Mouse (Mus musculus): ENCODE measurements at regions not wholly inside any gene's neighbourhood (a gene's known extent, or its start where the extent isn't known, plus 50 kb on each side); places are given as distances from the start of the nearest gene placed in this dataset.

- H3K27ac ChIP-seq (replicated peaks; ENCODE audit: insufficient read depth, low read depth, low read length): no peak overlapping the region
- H3K79me2 ChIP-seq (ENCODE audit: control insufficient read depth, insufficient read depth, low read length): no peaks in the 10 kb centered on the region
- no peak overlapping the region for H3K4me3 ChIP-seq (ENCODE audit: insufficient read depth, low read depth, low read length)
- H3K36me3 ChIP-seq (ENCODE audit: control insufficient read depth, insufficient read depth, low read length): no peaks in the 10 kb centered on the region
- WGBS: 91% methylated on average over 3 of the region's 3 CpGs
- H3K4me1 ChIP-seq (ENCODE audit: control insufficient read depth, insufficient read depth, low read length): no peaks in the 10 kb centered on the region
- no peak overlapping the region for H3K9ac ChIP-seq (ENCODE audit: low read depth, low read length)
- DNase-seq (ENCODE audit: extremely low read depth, low read depth, low spot score): no peak
- no peaks in the 10 kb centered on the region for H3K27me3 ChIP-seq (ENCODE audit: control insufficient read depth, insufficient read depth, low read length)
- TF ChIP-seq POLR2A (IDR thresholded peaks at IDR 0.05; ENCODE audit: extremely low read depth, insufficient read depth, low read length) (no peak), CTCF (IDR thresholded peaks at IDR 0.05; ENCODE audit: low read depth, low read length) (no peak)
Observed at GRCm38 (mm10) chr1:55835281-55835680, 429.6 kb downstream of the Plcl1 start.

GRCm38 (mm10) chr1:55836750-55837149 lies 431.0 kb downstream of the Plcl1 start:
- 71% methylated on average over 2 of the region's 2 CpGs for WGBS

GRCm38 (mm10) chr1:55837366-55837765 lies 431.6 kb downstream of the Plcl1 start:
- TF ChIP-seq CTCF (IDR thresholded peaks at IDR 0.05; ENCODE audit: low read depth, low read length) (no peak), POLR2A (IDR thresholded peaks at IDR 0.05; ENCODE audit: extremely low read depth, insufficient read depth, low read length) (no peak)
- H3K4me3 ChIP-seq (ENCODE audit: insufficient read depth, low read depth, low read length): no peak overlapping the region
- no peaks in the 10 kb centered on the region for H3K36me3 ChIP-seq (ENCODE audit: control insufficient read depth, insufficient read depth, low read length)
- H3K4me1 ChIP-seq (ENCODE audit: control insufficient read depth, insufficient read depth, low read length): no peaks in the 10 kb centered on the region
- no peak for DNase-seq (ENCODE audit: extremely low read depth, low read depth, low spot score)
- H3K9ac ChIP-seq (ENCODE audit: low read depth, low read length): no peak overlapping the region
- no peaks in the 10 kb centered on the region for H3K27me3 ChIP-seq (ENCODE audit: control insufficient read depth, insufficient read depth, low read length)
- no peaks in the 10 kb centered on the region for H3K79me2 ChIP-seq (ENCODE audit: control insufficient read depth, insufficient read depth, low read length)
- no peak overlapping the region for H3K27ac ChIP-seq (replicated peaks; ENCODE audit: insufficient read depth, low read depth, low read length)

More at GRCm38 (mm10) chr1:55836750-55837149, 431.0 kb downstream of the Plcl1 start:
- no peak overlapping the region for H3K9ac ChIP-seq (ENCODE audit: low read depth, low read length)
- peak; percentile 8 for DNase-seq (ENCODE audit: extremely low read depth, low read depth, low spot score)
- no peaks in the 10 kb centered on the region for H3K4me1 ChIP-seq (ENCODE audit: control insufficient read depth, insufficient read depth, low read length)
- H3K27ac ChIP-seq (replicated peaks; ENCODE audit: insufficient read depth, low read depth, low read length): no peak overlapping the region
- H3K27me3 ChIP-seq (ENCODE audit: control insufficient read depth, insufficient read depth, low read length): no peaks in the 10 kb centered on the region
- TF ChIP-seq CTCF (IDR thresholded peaks at IDR 0.05; ENCODE audit: low read depth, low read length) (no peak), POLR2A (IDR thresholded peaks at IDR 0.05; ENCODE audit: extremely low read depth, insufficient read depth, low read length) (no peak)
- no peaks in the 10 kb centered on the region for H3K79me2 ChIP-seq (ENCODE audit: control insufficient read depth, insufficient read depth, low read length)
- no peaks in the 10 kb centered on the region for H3K36me3 ChIP-seq (ENCODE audit: control insufficient read depth, insufficient read depth, low read length)
- no peak overlapping the region for H3K4me3 ChIP-seq (ENCODE audit: insufficient read depth, low read depth, low read length)

GRCm38 (mm10) chr1:55838168-55838567 lies 432.4 kb downstream of the Plcl1 start:
- no peaks in the 10 kb centered on the region for H3K36me3 ChIP-seq (ENCODE audit: control insufficient read depth, insufficient read depth, low read length)
- WGBS: 5% methylated on average over 2 of the region's 2 CpGs
- H3K79me2 ChIP-seq (ENCODE audit: control insufficient read depth, insufficient read depth, low read length): no peaks in the 10 kb centered on the region
- H3K4me3 ChIP-seq (ENCODE audit: insufficient read depth, low read depth, low read length): no peak overlapping the region
- no peak overlapping the region for H3K9ac ChIP-seq (ENCODE audit: low read depth, low read length)
- DNase-seq (ENCODE audit: extremely low read depth, low read depth, low spot score): peak; percentile 28
- TF ChIP-seq CTCF (IDR thresholded peaks at IDR 0.05; ENCODE audit: low read depth, low read length): peak; percentile 72
- TF ChIP-seq POLR2A (IDR thresholded peaks at IDR 0.05; ENCODE audit: extremely low read depth, insufficient read depth, low read length): no peak
- no peak overlapping the region for H3K27ac ChIP-seq (replicated peaks; ENCODE audit: insufficient read depth, low read depth, low read length)
- H3K4me1 ChIP-seq (ENCODE audit: control insufficient read depth, insufficient read depth, low read length): no peaks in the 10 kb centered on the region
- no peaks in the 10 kb centered on the region; the same call in 1 of the 2 replicates for H3K27me3 ChIP-seq (ENCODE audit: control insufficient read depth, insufficient read depth, low read length)

GRCm38 (mm10) chr1:55848806-55849205 lies 443.1 kb downstream of the Plcl1 start:
- H3K79me2 ChIP-seq (ENCODE audit: control insufficient read depth, insufficient read depth, low read length): no peaks in the 10 kb centered on the region
- TF ChIP-seq POLR2A (IDR thresholded peaks at IDR 0.05; ENCODE audit: extremely low read depth, insufficient read depth, low read length): no peak
- no peak for TF ChIP-seq CTCF (IDR thresholded peaks at IDR 0.05; ENCODE audit: low read depth, low read length)
- no peaks in the 10 kb centered on the region for H3K36me3 ChIP-seq (ENCODE audit: control insufficient read depth, insufficient read depth, low read length)
- H3K9ac ChIP-seq (ENCODE audit: low read depth, low read length): no peak overlapping the region
- no peak overlapping the region for H3K27ac ChIP-seq (replicated peaks; ENCODE audit: insufficient read depth, low read depth, low read length)
- WGBS: 84% methylated on average over 3 of the region's 3 CpGs
- DNase-seq (ENCODE audit: extremely low read depth, low read depth, low spot score): no peak
- no peaks in the 10 kb centered on the region for H3K27me3 ChIP-seq (ENCODE audit: control insufficient read depth, insufficient read depth, low read length)
- no peaks in the 10 kb centered on the region for H3K4me1 ChIP-seq (ENCODE audit: control insufficient read depth, insufficient read depth, low read length)
- no peak overlapping the region for H3K4me3 ChIP-seq (ENCODE audit: insufficient read depth, low read depth, low read length)

GRCm38 (mm10) chr1:55852354-55852753 lies 446.6 kb downstream of the Plcl1 start:
- TF ChIP-seq CTCF (IDR thresholded peaks at IDR 0.05; ENCODE audit: low read depth, low read length) (no peak), POLR2A (IDR thresholded peaks at IDR 0.05; ENCODE audit: extremely low read depth, insufficient read depth, low read length) (no peak)
- H3K9ac ChIP-seq (ENCODE audit: low read depth, low read length): no peak overlapping the region
- no peak overlapping the region for H3K4me3 ChIP-seq (ENCODE audit: insufficient read depth, low read depth, low read length)
- no peaks in the 10 kb centered on the region for H3K27me3 ChIP-seq (ENCODE audit: control insufficient read depth, insufficient read depth, low read length)
- no peaks in the 10 kb centered on the region for H3K4me1 ChIP-seq (ENCODE audit: control insufficient read depth, insufficient read depth, low read length)
- H3K79me2 ChIP-seq (ENCODE audit: control insufficient read depth, insufficient read depth, low read length): no peaks in the 10 kb centered on the region
- H3K36me3 ChIP-seq (ENCODE audit: control insufficient read depth, insufficient read depth, low read length): no peaks in the 10 kb centered on the region
- no peak overlapping the region for H3K27ac ChIP-seq (replicated peaks; ENCODE audit: insufficient read depth, low read depth, low read length)
- no peak for DNase-seq (ENCODE audit: extremely low read depth, low read depth, low spot score)
